In genomic region chr5:44224251-44224650, GRCm38 (mm10) we compare ENCODE assay signal across 8 mouse cellular contexts. TPM values are rescaled to one million over a fixed set of nuclear protein-coding genes. Genes with fewer than 3 reads are reported as not detected.
DNase-seq lines count a peak whose midpoint lies in the region; ATAC-seq and TF ChIP-seq lines count a peak whose summit lies in the region.

No protein-coding gene starts in this region.

- no peaks in the 10 kb centered on the region for H3K9me3 ChIP-seq in heart, embryonic 14.5 days (ENCODE audit: control insufficient read depth, low read length)

- peak; percentile 44 for TF ChIP-seq CTCF in cortical plate, adult 2 months (IDR thresholded peaks at IDR 0.05; ENCODE audit: extremely low read depth, insufficient read depth, low read length)

- DNase-seq in urinary bladder, postnatal 14 days (ENCODE audit: low spot score): peak; percentile 20
- DNase-seq in urinary bladder, postnatal 4 days (ENCODE audit: low spot score in 2 of 2): no peak
- peak; percentile 41 for DNase-seq in kidney, postnatal 14 days
- DNase-seq in spleen, postnatal 10 days (ENCODE audit: low spot score in 2 of 2): peak; percentile 39 to 67
- no peak for DNase-seq in left cerebral cortex, postnatal 36 days (ENCODE audit: low spot score in 2 of 2)

- no peaks in the 10 kb centered on the region for H3K27me3 ChIP-seq in heart, embryonic 14.5 days (ENCODE audit: control insufficient read depth, insufficient read depth, low read length)

- intact Hi-C loops in left cerebral cortex, postnatal 36 days (cut with DNase I): loop anchor here (10.0 kb wide), 1 partner anchor 439 kb away; no protein-coding TSS in a partner anchor

- no peak for ATAC-seq in heart, embryonic 14.5 days (ENCODE audit: insufficient number of reproducible peaks, insufficient read depth, low FRiP score, low read depth)
- peak; percentile 28 for ATAC-seq in megakaryocyte, adult 5-6 weeks (ENCODE audit: poor library complexity, severe bottlenecking)

- no peaks in the 10 kb centered on the region for H3K36me3 ChIP-seq in heart, embryonic 14.5 days (ENCODE audit: control insufficient read depth, insufficient read depth, low read length)

- H3K9ac ChIP-seq in heart, embryonic 14.5 days (ENCODE audit: low read length): peak overlapping the region; percentile 5; the same call in 1 of the 2 replicates

- WGBS in heart, embryonic 14.5 days: 28% methylated on average over 6 of the region's 6 CpGs

- peak overlapping the region; percentile 7; the same call in 1 of the 2 replicates for H3K4me3 ChIP-seq in cortical plate, adult 2 months (ENCODE audit: insufficient read depth, low read length)
- H3K4me3 ChIP-seq in heart, embryonic 14.5 days (ENCODE audit: control insufficient read depth in 1 of 2, insufficient read depth in 1 of 2, low read depth in 1 of 2, low read length in 2 of 2): no peak overlapping the region

- no peak overlapping the region for H3K27ac ChIP-seq in cortical plate, adult 2 months (ENCODE audit: insufficient read depth, low read length)
- H3K27ac ChIP-seq in heart, embryonic 14.5 days (replicated peaks in 1 of 2; ENCODE audit: control insufficient read depth in 1 of 2, insufficient read depth in 1 of 2, low read depth in 2 of 2, low read length in 2 of 2): no peak overlapping the region

- TF ChIP-seq POLR2A in cortical plate, adult 2 months (IDR thresholded peaks at IDR 0.05; ENCODE audit: extremely low read depth, insufficient read depth, low read length): no peak

- H3K4me1 ChIP-seq in cortical plate, adult 2 months (ENCODE audit: control insufficient read depth, insufficient read depth, low read length): peaks cover 10% of the 10 kb centered on the region; the same call in 1 of the 2 replicates
- peaks cover 4 to 29% of the 10 kb centered on the region in 2 experiments; a peak in 3 of 4 replicates for H3K4me1 ChIP-seq in heart, embryonic 14.5 days (ENCODE audit: control insufficient read depth in 2 of 2, insufficient read depth in 2 of 2, low read length in 2 of 2)

- H3K4me2 ChIP-seq in heart, embryonic 14.5 days (ENCODE audit: low read length): peak overlapping the region; percentile 90; the same call in 1 of the 2 replicates

RNA-seq across cellular contexts. Expression of gene Tapt1, which starts 2.2 kb away (rescaled TPM):
- 50.3 and 53.3 TPM in 2 replicates for polyA plus RNA-seq in cortical plate, adult 2 months (2012; rRNA removed)
- 25.6 and 26.1 TPM in 2 replicates for polyA plus RNA-seq in heart, embryonic 14.5 days (2014; fragmentation: Nextera tagmentation; extraction: Ambion mirVana)
- 30.1 and 31.8 TPM in 2 replicates for total RNA-seq in megakaryocyte, adult 5-6 weeks (2015)
- 34.5 and 44.2 TPM in 2 replicates for total RNA-seq in megakaryocyte, adult 5-6 weeks (2017)
- total RNA-seq in left cerebral cortex, postnatal 36 days (2021): 10 to 100 TPM; 44.8 to 53.0 TPM

Comparison
In these comparisons a context has a peak if more than half of its experiments do, and no peak if none do; other contexts are left out.
1. DNase-seq: peak in urinary bladder, postnatal 14 days (single experiment), kidney, postnatal 14 days (single experiment) and spleen, postnatal 10 days (2 of 2); none in urinary bladder, postnatal 4 days (0 of 2) and left cerebral cortex, postnatal 36 days (0 of 2).